Mouse (Mus musculus): ENCODE measurements around the gene Tuba4a.

- no peak for TF ChIP-seq CTCF (conservative IDR thresholded peaks at IDR 0.05 in 1 of 2, IDR thresholded peaks at IDR 0.05 in 1 of 2; ENCODE audit: low read depth in 2 of 2, low read length in 2 of 2)
- no peak for TF ChIP-seq POLR2A (IDR thresholded peaks at IDR 0.05; ENCODE audit: low read depth, low read length)
- TF ChIP-seq ZMIZ1 (IDR thresholded peaks at IDR 0.05; ENCODE audit: low read depth, low read length): no peak
- TF ChIP-seq ZNF384 (IDR thresholded peaks at IDR 0.05; ENCODE audit: low read depth, low read length): no peak
- no peak for TF ChIP-seq USF1 (IDR thresholded peaks at IDR 0.05; ENCODE audit: low read depth, low read length)
- TF ChIP-seq E2F4 (IDR thresholded peaks at IDR 0.05; ENCODE audit: insufficient replicate concordance, low read depth, low read length): no peak
- no peak for TF ChIP-seq JUND (conservative IDR thresholded peaks at IDR 0.05; ENCODE audit: low read depth, low read length)
- TF ChIP-seq HCFC1 (IDR thresholded peaks at IDR 0.05; ENCODE audit: low read depth, low read length): no peak
- no peak for TF ChIP-seq ETS1 (conservative IDR thresholded peaks at IDR 0.05; ENCODE audit: low read depth, low read length)
- TF ChIP-seq MAZ (IDR thresholded peaks at IDR 0.05; ENCODE audit: low read depth, low read length): no peak
- no peak for TF ChIP-seq MEF2A (IDR thresholded peaks at IDR 0.05; ENCODE audit: borderline replicate concordance, low read depth, low read length)
Observed at GRCm38 (mm10) chr1:75214886-75215285, 4.8 kb downstream of the Tuba4a start.
